Mouse (Mus musculus) layer of hippocampus, postnatal 25 days (tissue): ENCODE data around the gene Akt1s1. TPM values are rescaled to one million over a fixed set of nuclear protein-coding genes. Genes with fewer than 3 reads are reported as not detected.
A peak's percentile ranks its signal among the peaks of the same experiment; 100 is the strongest.

Experiments used
- DNase-seq, 2 experiments: peaks; one replicate each; pipeline ENCODE4 v3.0.0; 2022; ENCODE audit warnings: mixed read lengths in 2 of 2, low spot score in 1 of 2; ENCODE audit errors: extremely low spot score in 1 of 2
- total RNA-seq, 2 experiments: library from RNA; stranded (reverse); gene quantifications; 2 replicates each; pipeline ENCODE4 v1.2.3; 2021

Gene Akt1s1
- total RNA-seq = 10 to 100 TPM; 76.1 to 79.5 TPM

DNA sequence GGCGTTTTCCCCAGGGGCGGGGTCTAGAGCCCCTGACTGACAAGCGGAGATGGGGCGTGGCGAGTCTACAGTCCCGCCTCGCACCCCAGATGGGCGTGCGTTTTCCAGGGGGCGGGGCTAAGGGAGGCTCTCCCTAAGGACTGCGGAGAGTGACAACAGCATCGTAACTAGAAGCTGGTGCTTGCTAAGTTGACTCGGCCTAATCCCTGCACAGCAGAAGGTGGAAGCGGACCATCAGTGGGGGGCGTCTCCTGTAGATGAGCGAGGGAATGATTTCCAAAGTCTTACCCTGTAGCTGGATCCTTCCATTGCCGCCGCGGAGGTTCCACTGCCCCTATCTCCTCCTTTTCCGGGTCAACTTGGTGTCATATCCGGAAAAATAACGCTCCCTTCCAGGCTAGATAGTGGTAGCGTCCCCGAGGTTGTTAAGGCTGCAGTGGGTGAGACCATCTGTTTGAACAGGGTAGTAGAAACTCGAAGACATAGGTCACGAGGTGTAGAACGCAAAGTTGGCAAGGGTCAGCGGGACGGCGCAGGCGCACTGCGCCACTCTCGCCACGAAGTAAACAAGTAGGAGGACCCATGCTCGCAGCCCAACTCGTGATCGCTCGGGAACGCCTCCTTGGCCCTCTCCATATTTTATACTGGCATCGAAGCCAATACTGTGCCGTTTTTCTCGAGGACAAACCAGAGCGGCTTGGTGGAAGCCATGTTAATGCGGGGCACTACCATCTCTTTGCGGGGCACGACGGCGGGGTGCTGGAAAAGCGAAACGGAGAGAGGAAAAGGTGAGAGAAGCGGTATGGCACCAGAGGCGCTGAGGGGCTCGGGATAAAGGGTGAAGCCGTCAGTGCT, at the start of gene Akt1s1, which contains the start of gene Tbc1d17:
Gene Akt1s1 (plus strand): TSS at position 431 of the 855 bp plus-strand sequence.
Gene Tbc1d17 (minus strand): TSS at position 519 of the 855 bp plus-strand sequence.
- DNase-seq = peak; percentile 97 to 98

DNA sequence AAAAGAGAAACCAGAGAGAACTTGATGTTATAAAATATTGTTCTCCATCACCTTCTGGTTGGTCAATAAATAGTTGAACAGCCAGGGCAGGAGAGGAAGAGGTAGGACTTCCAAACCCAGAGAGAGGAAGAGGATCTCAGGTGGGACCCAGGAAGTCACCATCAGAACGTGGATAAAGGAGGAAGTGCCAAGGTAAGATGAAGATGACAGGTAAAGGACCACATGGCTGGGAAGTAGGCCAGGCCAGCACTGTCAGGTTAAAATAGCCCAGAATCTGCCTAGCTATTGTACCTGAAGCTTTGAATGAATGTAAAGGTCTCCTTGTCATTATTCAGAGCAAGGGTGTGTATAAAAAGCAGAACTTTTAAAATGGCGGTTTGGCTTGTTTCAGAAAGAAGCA, 39.9 kb upstream of the Akt1s1 start:
- no peak for DNase-seq

GRCm38 (mm10) chr7:44809466-44809865, 39.3 kb upstream of the Akt1s1 start:
- no peak for DNase-seq

DNA sequence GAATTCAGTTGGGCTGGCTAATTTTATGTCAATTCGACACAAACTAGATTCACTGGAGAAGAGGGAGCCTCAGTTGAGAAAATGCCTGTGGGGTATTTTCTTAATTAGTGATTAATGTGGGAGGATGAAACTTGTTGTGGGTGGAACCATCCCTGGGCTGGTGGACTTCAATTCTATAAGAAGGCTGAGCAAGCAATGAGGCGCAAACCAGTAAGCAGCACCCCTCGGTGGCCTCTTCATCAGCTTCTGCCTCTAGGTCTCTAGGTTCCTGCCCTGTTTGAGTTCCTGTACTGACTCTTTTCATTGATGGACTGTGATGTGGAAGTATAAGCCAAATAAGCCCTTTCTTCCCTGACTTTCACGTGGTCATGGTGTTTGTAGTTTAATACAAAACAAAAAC, 38.4 kb upstream of the Akt1s1 start:
- DNase-seq = no peak

- no peak for DNase-seq
These were observed 37.8 kb upstream of the Akt1s1 start for GRCm38 (mm10) chr7:44810819-44811557.

GRCm38 (mm10) chr7:44812651-44813325, 36.0 kb upstream of the Akt1s1 start:
- no peak for DNase-seq

DNA sequence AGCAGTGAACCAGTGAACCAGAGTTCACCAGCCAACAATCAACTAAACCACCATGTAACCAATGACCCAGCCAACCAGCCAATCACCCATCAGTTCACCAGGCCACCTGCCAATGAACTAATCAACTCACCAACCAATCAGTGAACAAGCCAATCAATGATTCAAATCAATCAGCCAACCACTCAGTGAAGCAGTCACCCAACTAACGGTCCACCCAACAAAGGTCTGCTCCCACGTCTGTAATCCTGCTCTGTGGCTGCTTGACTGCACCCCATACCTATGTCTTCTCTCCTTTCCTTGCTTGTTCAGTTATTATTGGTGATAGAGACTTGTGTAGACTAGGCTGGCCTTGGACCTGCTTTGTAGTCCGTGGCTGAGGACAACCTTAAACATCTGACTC, 34.8 kb upstream of the Akt1s1 start:
- no peak for DNase-seq

GRCm38 (mm10) chr7:44814423-44814822, 34.4 kb upstream of the Akt1s1 start:
- no peak for DNase-seq

DNA sequence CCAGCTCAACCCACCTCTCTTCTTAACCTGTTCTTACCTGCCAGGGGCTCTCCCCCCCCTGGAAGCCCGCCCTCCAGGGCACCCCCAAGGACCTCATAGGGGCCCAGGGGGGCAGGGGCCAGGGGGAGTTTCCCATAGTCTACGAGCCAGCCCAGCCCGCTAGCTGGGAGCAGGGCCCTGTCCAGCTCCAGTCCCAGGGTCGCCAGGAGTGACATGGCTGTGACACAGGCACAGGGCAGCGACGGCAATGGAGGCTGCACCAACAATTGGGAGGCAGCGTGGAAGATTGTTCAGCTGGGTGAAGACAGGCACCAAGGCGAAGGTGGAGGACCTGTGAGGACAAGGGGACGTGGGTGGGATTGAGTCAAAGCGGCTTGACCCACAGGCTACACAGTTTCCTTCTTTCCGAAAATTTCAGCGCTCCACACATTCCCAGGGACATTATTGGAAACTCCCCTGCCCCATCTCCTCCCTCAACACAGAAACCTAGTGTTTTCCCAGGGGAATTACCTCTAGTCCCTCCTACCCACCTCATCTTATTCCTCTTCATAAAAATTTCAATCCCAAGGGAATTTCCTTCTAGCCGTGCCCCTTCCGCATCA, 33.7 kb upstream of the Akt1s1 start:
- DNase-seq = no peak

GRCm38 (mm10) chr7:44815721-44816469, 32.9 kb upstream of the Akt1s1 start, which contains the start of the genes Nup62 and Il4i1:
Gene Nup62 (plus strand): TSS chr7:44816088.
Gene Il4i1 (plus strand): TSS chr7:44816387.
- DNase-seq = peak; percentile 96 to 98

GRCm38 (mm10) chr7:44816470-44817021, 32.2 kb upstream of the Akt1s1 start, which contains the start of gene Atf5:
Gene Atf5 (minus strand): TSS chr7:44816658.
- peak in 1 of 2 experiments; percentile 42 for DNase-seq

GRCm38 (mm10) chr7:44817441-44817840, 31.4 kb upstream of the Akt1s1 start:
- DNase-seq = no peak

DNA sequence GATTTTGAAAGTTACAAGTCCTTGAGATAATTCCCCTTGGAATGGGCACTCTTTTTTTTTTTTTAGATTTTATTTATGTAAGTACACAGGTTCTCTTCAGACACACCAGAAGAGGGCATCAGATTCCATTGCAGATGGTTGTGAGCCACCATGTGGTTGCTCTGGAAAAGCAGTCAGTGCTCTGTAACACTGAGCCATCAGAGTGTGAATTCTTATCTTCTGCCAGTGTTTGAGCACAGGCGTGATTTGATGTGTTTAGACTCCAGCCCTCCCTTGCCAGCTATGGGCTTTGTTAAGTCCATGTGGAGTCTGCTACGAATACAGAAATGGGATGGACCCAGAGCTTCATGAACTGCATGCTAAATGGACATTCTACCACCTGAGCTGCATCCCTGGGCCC, 30.6 kb upstream of the Akt1s1 start:
- DNase-seq = no peak

DNA sequence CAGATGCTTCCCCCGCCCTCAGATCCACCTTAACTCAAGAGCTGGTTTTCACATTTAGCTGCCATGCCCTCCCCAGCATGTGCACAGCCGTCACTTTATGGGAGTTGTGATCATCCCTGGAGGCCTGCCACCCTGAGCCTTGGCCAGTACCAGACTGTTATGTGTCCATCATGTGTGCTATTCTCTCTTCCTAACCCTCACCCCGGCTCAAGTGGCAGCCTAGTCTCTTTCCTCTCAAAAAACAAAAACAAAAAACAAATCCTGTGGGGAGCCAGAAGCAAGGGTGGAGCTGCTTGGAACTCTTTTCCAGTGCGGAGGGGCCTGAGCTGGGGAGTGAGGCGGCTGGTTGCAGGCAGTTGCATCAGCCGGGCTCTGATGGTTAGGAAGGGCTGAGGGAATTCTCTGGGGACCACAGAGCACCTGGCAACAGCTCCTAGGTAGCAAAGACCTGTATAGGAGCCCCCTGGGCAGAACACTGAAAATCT, 30.0 kb upstream of the Akt1s1 start:
- peak in 1 of 2 experiments; percentile 53 for DNase-seq

GRCm38 (mm10) chr7:44819391-44819790, 29.4 kb upstream of the Akt1s1 start:
- DNase-seq = no peak

DNA sequence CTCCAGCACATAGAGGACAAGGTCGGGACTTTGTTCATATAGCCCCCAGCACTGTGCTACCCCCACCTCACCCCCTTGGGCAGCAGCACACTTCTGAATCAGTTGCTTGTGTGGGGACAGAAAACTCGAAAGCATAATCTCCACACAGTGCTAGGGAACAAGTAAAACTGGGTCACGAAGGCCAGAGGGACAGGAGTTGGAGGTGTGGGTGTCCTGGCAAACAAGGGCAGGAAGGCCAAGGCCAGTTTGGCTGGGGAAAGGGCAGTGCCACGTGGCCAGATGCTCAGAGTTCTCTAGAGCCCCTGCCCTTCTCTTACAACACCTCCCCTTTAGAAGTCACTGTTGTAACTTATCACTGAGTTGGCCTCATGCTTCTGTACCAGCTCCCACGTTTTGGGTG, 28.9 kb upstream of the Akt1s1 start:
- DNase-seq = no peak

GRCm38 (mm10) chr7:44820525-44820924, 28.3 kb upstream of the Akt1s1 start:
- DNase-seq = no peak

- DNase-seq = peak in 1 of 2 experiments; percentile 1
These were observed 26.9 kb upstream of the Akt1s1 start for GRCm38 (mm10) chr7:44821666-44822448.
